Mouse (Mus musculus) neutrophil, adult 59 days (primary cell): ENCODE data around the gene Cmtm8. TPM values are rescaled to one million over a fixed set of nuclear protein-coding genes. Genes with fewer than 3 reads are reported as not detected.

Experiments used
- total RNA-seq, 2 experiments: library from RNA; stranded (reverse); gene quantifications; 1 replicate in 1 of 2; 2 replicates in 1 of 2; pipeline ENCODE4 v1.2.4; 2023

Gene Cmtm8
- total RNA-seq = 1 to 10 TPM in 1 of 2 experiments, under 1 TPM in 1; 0.62 to 1.5 TPM

DNA sequence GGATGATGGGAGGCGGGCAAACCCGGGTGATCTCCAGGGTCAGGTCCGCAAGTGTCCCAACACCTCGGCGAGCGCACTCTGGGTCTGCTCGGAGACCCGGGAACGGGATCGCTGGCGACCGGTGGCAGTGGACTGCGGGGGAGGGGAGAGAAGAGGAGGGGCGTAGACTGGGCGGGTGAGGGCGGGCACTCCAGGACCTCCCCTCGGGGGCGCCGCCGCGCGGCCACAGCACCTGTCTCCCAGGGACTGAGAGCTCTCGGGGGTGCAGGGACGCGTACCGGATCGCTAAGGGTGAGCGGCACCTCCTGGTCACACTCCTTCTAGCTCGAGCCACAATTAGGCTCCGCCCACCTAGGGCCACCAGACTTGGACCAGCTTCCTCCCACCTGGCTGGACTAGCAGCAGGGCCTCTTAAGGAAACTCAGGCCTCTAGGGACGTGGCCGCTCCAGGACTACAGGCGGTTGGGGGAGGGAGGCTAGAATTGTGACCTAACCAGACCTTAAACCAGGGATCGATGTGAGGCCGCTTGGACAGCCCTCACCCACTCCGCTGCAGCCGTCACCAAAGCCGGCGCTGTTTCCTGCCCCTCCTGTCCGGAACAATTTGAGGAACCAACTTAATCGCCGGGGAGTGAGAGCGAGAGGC is at the start of gene Cmtm8:
Gene Cmtm8, minus strand, starts transcription at position 140 of the 646 bp plus-strand sequence.

DNA sequence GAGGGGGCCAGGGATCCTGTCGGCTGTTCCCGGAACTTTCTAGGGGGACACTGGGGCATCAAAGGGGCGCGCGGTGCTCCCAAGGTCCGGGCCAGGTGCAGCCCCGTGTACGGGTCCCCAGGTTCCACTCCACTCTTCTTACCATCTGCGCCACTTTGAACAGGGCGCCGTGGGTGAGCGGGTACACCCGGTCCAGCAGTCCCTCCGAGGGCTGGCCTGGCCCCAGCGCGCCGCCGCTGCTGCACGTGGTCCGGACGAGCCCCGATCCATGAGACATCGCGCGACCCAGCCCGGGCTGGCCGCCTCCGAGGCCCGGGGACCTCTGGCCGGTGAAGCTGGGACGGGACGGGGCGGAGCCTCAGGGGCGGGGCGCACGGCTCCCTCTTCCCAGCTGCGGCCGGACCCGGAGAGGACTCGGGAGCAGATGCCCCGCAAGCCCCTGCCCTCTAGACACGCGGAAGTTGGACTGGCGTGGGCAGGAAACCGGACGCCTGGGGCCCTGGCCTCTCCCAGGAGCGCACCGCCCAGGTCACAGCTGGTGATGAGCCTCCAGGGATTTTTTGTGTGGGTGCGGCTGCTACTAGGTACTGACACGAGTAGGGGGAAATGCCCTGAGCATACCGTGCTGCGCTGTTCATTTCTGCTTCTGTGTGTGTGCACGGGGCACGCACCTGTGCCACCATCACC is 62.3 kb downstream of the Cmtm8 start, which contains the start of gene Cmtm7:
Gene Cmtm7, minus strand, starts transcription at position 331 of the 687 bp plus-strand sequence.

Other genes starting within 250 kb of the Cmtm8 start
- gene Cnot10, start 204.0 kb downstream of the Cmtm8 start, total RNA-seq = 10 to 100 TPM; 40.7 to 43.3 TPM
- gene Dync1li1, start 155.4 kb downstream of the Cmtm8 start, total RNA-seq = 10 to 100 TPM; 48.6 to 50.9 TPM
- gene Cmtm6, start 113.0 kb downstream of the Cmtm8 start, total RNA-seq = 100 to 1,000 TPM; 187 to 189 TPM
- gene Cmtm7, start 62.3 kb downstream of the Cmtm8 start, total RNA-seq = 100 to 1,000 TPM; 213 to 231 TPM
- gene Gpd1l, start 89.8 kb upstream of the Cmtm8 start, total RNA-seq = 10 to 100 TPM; 27.1 to 31.2 TPM
- not detected for gene Osbpl10, start 134.4 kb upstream of the Cmtm8 start, total RNA-seq
- gene Rps27rt, start 138.6 kb upstream of the Cmtm8 start, total RNA-seq = 10 to 100 TPM; 19.2 to 33.4 TPM